Mouse (Mus musculus) thymus, postnatal 25 days (tissue): Measurements from ENCODE around the gene Smc5.
A peak's percentile ranks its signal among the peaks of the same experiment; 100 is the strongest.

ENCODE experiments used
- DNase-seq: peaks from one replicate; pipeline ENCODE4 v3.0.0; 2022

Smc5 gene

DNA sequence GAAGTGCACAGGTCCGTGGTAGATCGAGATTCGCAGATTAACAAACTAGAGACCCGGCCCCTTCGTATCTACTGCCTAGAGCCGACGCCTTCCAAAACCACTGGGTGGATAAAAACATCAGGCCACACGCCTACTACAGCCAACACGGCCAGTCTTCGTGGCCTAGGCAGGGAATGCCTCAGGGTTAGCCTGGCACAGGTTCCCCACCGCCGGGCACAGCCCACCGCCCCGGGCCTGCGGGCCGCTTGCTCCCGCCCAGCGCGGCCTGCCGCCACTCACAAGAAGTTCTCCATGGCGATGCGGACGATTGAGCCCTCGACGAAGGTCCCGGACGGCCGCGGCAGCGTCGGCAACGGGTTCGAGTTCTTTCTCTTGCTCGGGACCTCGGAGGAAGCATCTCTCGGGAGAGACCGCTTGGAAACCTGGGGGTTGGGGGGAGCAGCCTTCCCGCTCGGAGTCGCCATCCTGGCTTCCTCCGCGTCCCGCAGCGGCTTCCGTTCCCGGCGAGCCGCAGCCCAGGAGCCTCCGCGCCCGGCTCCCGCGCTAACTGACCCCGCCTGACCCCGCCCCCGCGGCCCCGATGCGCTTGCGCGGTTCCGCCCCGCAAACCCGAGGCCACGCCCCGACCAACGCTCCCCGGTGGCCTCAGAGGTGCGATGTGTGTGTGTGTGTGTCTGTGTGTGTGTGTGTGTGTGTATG, at the start of gene Smc5:
Smc5 (minus strand) TSS at position 543 of the 699 bp plus-strand sequence.
- peak; percentile 96 for DNase-seq

- peak; percentile 75 for DNase-seq
These were observed 49.4 kb upstream of the Smc5 start for GRCm38 (mm10) chr19:23323107-23323506.

DNA sequence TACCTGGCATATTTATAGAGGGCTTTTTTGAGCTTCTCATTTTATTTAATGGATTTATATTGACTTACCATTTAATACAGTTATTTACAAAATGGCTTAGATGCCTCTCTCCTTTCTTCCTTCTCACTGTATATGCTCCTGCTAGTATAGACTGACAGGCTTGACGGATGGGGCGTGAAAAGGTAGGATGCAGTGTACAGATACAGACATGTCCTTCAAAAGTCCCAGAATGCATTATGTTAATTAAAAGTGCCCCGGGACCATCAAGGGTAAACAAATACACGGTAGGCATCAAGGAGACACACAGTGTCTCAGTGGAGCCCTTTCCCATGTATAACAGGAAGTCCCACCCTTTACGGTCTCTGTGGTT, 44.3 kb upstream of the Smc5 start:
- no peak for DNase-seq

GRCm38 (mm10) chr19:23317295-23317988, 43.7 kb upstream of the Smc5 start:
- no peak for DNase-seq

DNA sequence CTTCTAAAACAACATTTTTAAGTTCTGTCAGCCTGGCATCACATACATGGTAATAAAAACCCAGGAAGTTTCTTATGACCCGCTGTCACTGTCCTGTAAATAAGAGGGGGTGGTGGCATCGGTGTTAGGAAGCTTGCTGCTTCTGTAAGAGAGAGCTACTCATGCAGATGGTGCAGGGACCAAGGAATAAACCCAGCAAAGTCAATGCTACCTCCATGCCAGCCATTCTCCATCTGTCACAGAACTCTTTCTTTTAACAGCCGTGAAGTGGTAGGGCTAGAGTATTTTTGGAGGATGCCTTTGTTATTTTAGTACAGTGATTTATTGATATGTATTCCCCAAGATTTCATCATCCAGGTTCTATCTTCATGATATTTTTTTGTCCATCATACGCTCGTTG, 43.2 kb upstream of the Smc5 start:
- no peak for DNase-seq

GRCm38 (mm10) chr19:23309979-23310378, 36.3 kb upstream of the Smc5 start:
- no peak for DNase-seq

DNA sequence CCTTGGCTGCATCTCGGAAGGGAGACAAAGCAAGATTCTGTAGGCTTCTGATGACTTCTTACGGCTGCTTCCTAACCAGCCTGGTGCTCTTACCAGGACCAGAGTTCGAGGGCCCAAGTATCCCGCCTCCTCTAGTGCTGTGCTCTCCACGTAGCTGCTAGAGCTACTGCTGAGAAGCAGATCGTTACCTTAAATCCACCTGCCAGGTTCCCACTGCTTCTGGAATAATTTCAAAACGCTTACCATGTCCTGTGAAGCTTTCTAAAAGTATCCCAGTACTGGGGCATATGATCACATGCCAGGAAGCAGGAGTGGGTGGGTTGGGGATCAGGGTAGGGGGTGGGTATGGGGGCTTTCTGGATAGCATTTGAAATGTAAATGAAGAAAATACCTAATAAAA, 33.0 kb upstream of the Smc5 start:
- no peak for DNase-seq

DNA sequence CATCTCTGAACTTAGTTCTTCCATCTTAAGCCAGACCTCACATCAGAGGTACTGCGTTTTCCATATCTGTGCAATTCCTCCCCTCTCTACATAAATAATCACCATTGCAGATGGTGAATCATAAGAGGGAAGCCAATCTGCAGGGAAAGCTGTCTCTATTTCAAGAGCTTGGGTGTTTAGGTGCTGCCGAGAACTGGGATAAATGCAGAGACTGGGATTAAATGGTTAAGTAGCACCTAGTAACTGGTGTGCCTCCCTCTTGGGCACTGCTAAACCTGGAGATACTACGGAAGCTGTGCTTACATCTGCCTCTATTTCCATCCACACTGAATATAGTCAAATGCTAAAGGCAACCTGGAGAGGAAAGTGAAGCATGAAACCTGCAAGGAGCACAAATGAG, 26.3 kb upstream of the Smc5 start:
- DNase-seq, result no peak

DNA sequence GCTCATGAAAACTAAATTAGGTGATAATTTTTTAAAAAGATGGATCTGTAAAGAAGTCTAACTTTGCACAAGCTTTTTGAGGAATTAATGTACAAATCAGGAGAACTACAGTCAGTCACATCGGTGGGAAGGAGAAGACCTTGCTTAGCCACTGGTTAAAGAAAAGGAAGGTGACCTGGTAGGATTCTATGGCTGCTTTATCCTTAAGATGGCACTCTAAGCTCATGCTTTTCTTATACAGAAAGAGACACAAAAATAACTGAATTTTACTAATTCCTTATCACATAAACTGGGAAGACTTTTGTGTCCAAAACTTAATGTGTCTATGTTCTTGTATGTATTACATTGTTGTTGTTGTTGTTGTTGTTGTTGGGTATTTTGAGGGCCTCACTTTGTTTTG, 25.2 kb upstream of the Smc5 start:
- DNase-seq, result no peak

DNA sequence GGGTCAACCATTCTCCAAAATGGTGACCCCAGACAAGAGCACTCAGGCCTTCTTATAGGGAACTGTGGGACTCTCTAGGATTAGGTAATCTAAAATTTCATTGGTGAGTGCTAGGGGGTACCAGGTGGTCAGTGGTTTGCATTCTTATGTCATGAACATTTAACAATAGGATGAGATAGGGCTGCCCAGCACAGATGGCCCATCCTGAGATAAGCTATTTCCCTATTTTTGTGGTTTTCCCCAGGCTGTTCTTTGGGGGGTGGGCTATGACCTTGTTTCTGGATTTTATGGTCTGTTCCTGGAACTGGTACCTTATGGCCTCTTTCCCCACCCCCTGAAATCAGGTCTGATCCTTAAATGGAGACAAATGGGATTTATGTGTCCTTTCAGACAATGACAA, 23.5 kb upstream of the Smc5 start:
- DNase-seq, result no peak

GRCm38 (mm10) chr19:23289251-23289650, 15.6 kb upstream of the Smc5 start:
- no peak for DNase-seq

GRCm38 (mm10) chr19:23281911-23282660, 8.4 kb upstream of the Smc5 start:
- DNase-seq, result no peak

- DNase-seq, result no peak
These were observed 492 bp upstream of the Smc5 start for GRCm38 (mm10) chr19:23274054-23274724.

DNA sequence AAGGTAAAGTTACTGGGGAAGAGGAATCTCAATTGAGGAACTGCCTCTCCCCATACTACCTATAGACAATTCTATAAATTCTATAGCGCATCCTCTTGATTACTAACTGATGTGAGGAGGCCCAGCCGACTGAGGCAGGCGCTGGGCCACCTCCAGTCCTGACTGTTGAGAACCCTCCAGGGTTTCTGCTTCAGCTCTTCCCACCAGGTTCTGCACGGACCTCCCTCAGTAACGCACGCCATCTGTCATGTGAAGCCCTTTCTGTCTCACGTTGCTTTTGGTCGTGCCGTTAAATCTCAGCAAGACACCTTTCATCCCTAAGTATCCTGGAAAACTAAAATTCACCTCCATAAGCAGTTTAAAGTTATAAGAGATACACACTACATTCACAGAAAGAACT, 16.9 kb downstream of the Smc5 start:
- no peak for DNase-seq

DNA sequence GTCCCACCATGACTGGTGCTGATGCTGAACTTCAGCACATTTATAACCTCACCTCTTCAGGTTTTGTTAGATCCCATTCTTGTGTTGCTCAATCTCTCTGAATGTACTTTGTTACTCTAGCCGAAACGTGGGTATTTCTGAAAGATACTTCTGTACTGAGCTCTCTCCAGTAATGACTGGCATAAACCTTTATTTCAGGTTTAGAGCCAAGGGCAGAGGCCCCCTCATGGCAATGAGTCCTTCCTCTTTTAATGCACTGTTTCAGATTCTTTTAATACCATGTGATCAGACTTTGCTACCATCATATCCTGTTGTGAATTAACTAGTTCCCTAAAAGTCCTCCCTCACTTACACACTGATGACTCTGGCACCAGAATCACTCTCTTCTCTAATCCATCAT, 27.2 kb downstream of the Smc5 start:
- no peak for DNase-seq

DNA sequence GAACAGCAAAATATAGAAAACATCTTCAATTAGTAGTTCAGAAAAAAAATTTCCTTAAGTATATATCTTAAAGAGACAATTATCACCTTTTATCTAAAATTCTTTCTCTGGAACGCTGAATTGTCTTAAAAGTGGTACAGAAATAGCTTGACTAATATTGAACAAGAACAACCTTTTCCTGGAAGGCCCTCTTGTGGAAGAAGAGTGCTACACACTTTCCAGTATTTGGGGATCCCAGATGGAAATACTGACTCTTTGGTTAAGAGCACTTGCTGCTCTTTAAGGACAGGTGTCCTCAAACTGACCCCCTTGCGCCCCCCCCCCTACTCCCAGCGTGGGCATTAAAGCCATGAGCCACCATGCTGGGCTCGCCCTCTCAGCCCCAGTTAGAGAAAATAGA, 48.6 kb downstream of the Smc5 start:
- no peak for DNase-seq

DNA sequence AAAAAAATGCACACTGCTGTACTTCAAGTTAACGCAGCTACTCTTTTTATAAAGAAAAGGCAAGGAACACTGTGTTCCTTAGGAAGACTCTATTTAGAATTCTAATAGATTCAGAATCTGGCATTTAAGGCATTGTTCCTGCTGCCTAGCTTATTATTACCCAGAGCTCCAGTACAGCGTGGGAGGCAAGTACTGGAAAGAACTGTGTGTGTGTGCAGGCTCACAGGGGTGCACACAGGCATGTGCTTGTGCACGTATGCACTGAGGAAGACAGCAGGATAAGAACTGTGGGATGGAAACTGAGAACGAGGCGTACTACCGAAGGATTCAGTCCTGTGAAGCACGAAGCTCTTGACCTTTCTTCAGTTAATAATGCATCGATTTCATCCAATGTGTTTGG, 59.4 kb downstream of the Smc5 start:
- DNase-seq, result no peak

DNA sequence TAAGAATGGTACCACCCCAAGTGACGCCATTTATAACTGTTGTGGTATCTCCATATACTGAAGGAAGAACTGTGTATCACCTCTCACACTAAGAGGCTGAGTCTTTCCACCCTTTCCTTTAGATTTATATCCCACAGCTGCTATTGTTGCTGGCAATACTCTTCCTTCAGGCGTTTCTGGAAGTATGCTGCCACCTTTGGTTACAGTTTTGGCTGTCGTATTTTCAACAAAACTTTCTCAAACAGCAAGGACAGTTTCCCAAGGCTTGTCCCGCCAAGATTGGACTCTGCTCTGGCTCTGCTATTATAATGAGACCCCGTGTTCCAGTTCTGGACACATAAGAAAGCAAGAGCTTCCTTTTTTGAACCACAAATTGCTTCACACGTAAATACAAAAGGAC, 62.4 kb downstream of the Smc5 start:
- no peak for DNase-seq

DNA sequence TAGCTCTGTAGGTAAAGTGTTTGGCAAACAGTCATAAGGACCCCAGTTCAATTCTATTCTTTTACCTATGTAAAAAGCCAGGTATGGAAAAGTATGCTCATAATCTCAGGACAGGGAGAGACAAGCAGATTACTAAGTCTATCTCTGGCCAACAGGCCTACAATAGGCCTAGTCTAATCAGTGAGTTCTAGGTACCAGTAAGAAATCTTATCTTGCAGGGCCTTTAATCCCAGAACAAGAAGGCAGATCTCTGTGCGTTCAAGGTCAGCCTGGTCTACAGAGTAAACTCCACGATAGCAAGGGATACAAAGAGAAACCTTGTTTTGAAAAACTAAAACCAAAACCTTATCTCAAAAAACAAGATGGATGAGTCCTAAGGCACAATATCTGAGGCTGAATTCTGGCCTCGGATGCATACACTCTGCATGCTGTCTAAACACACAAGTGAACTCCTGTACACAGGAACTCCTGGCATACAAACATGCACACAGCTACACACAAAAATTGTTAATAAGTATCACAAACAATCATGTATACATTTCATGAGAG, 70.1 kb downstream of the Smc5 start:
- no peak for DNase-seq

- DNase-seq, result no peak
These were observed 71.6 kb downstream of the Smc5 start for GRCm38 (mm10) chr19:23202106-23202505.

DNA sequence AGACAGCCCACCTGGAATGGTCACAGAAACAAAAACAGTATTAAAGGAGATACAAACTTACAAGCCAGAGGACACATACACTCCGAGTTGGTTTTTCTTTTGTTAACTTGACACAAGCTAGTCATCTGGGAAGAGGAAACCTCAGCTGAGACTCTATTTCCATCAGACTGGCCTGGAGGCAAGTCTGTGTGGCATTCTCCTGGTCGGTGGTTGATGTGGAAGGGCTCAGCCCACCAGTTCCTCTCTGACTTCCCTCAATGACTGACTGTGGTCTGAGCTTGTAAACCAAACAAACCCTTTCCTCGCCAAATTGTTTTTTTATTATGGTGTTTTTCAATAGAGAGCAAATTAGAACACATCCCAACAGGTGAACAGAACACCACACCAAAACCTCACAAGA, 80.6 kb downstream of the Smc5 start:
- no peak for DNase-seq

- DNase-seq, result no peak
These were observed 82.2 kb downstream of the Smc5 start for GRCm38 (mm10) chr19:23191486-23191885.

DNA sequence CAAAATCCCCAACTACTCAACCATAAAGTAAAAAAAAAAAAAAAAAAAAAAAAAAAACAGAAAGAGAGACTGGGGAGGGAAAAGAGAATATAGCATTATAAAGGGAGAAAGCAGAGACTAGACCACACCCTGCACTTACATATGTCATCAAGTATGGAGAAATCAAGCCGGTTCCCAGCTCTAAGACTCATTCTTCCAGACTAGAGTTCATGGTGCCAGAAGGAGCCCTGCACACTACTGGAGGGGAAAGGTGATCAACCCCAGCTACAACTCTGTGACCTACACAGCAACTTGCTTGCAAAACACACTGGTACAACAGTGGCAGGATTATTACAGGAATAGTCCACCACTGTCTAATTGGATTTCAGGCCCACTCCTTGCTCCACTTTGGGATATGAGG, 84.0 kb downstream of the Smc5 start:
- DNase-seq, result no peak
